Mouse (Mus musculus): ENCODE results near the gene Usp29.

GRCm38 (mm10) chr7:6881473-6882046 is 151.2 kb downstream of the Usp29 start:
- no peak for TF ChIP-seq BHLHE40 (IDR thresholded peaks at IDR 0.05; ENCODE audit: low read depth, low read length)
- TF ChIP-seq UBTF (IDR thresholded peaks at IDR 0.05; ENCODE audit: low read depth, low read length) = no peak
- no peak for TF ChIP-seq ETS1 (conservative IDR thresholded peaks at IDR 0.05; ENCODE audit: low read depth, low read length)
- no peak for TF ChIP-seq CHD2 (IDR thresholded peaks at IDR 0.05; ENCODE audit: low read length)

All from CH12.LX (cell line).